Mouse (Mus musculus) brain, embryonic 18.5 days (tissue): ENCODE results near the gene Adcy3.

ENCODE experiments used
- DNase-seq: peaks from one replicate; pipeline ENCODE4 v3.0.0-alpha.2; 2012; ENCODE audit warnings: low read depth, low spot score

Adcy3 gene

GRCm38 (mm10) chr12:4132941-4133846, at the start of gene Adcy3:
Adcy3 (plus strand) TSS chr12:4133103.
- DNase-seq, result peak; percentile 59

GRCm38 (mm10) chr12:4083441-4083840, 49.5 kb upstream of the Adcy3 start:
- no peak for DNase-seq

GRCm38 (mm10) chr12:4107383-4107782, 25.5 kb upstream of the Adcy3 start:
- DNase-seq, result peak; percentile 18

GRCm38 (mm10) chr12:4116132-4116531, 16.8 kb upstream of the Adcy3 start:
- DNase-seq, result no peak

GRCm38 (mm10) chr12:4117136-4117535, 15.8 kb upstream of the Adcy3 start:
- DNase-seq, result no peak

- no peak for DNase-seq
Observed at GRCm38 (mm10) chr12:4117579-4117978, 15.3 kb upstream of the Adcy3 start.

- DNase-seq, result no peak
Observed at GRCm38 (mm10) chr12:4127346-4127745, 5.6 kb upstream of the Adcy3 start.

- DNase-seq, result peak; percentile 10
Observed at GRCm38 (mm10) chr12:4133847-4134212, 927 bp downstream of the Adcy3 start.

GRCm38 (mm10) chr12:4143179-4143578, 10.3 kb downstream of the Adcy3 start:
- no peak for DNase-seq

GRCm38 (mm10) chr12:4150936-4151335, 18.0 kb downstream of the Adcy3 start:
- DNase-seq, result no peak

GRCm38 (mm10) chr12:4151969-4152368, 19.1 kb downstream of the Adcy3 start:
- DNase-seq, result no peak

GRCm38 (mm10) chr12:4157466-4157865, 24.6 kb downstream of the Adcy3 start:
- no peak for DNase-seq

- DNase-seq, result no peak
Observed at GRCm38 (mm10) chr12:4158179-4158578, 25.3 kb downstream of the Adcy3 start.

- DNase-seq, result no peak
Observed at GRCm38 (mm10) chr12:4158868-4159632, 26.1 kb downstream of the Adcy3 start.

- no peak for DNase-seq
Observed at GRCm38 (mm10) chr12:4160322-4160721, 27.4 kb downstream of the Adcy3 start.

GRCm38 (mm10) chr12:4162886-4163285, 30.0 kb downstream of the Adcy3 start:
- DNase-seq, result no peak

- DNase-seq, result no peak
Observed at GRCm38 (mm10) chr12:4166970-4167369, 34.1 kb downstream of the Adcy3 start.

- no peak for DNase-seq
Observed at GRCm38 (mm10) chr12:4169058-4169457, 36.2 kb downstream of the Adcy3 start.

- DNase-seq, result no peak
Observed at GRCm38 (mm10) chr12:4169622-4170021, 36.7 kb downstream of the Adcy3 start.

GRCm38 (mm10) chr12:4173108-4173790, 40.3 kb downstream of the Adcy3 start:
- no peak for DNase-seq

GRCm38 (mm10) chr12:4178839-4179238, 45.9 kb downstream of the Adcy3 start:
- DNase-seq, result no peak

GRCm38 (mm10) chr12:4179671-4180233, 46.8 kb downstream of the Adcy3 start:
- DNase-seq, result no peak
